Mouse (Mus musculus) megakaryocyte, embryonic 14.5 days (primary cell): ENCODE measurements around the gene Cdh26.

ENCODE experiments used
- FLI1 ChIP-seq: IDR thresholded peaks from 2 replicates; pipeline ENCODE4 v1.6.1; 2012; ENCODE audit warnings: low read length, inconsistent platforms, mixed read lengths
- GATA1 ChIP-seq: IDR thresholded peaks from 3 replicates; pipeline ENCODE4 v1.6.1; 2012; ENCODE audit warnings: mixed read lengths, low read length, inconsistent platforms, borderline replicate concordance

DNA sequence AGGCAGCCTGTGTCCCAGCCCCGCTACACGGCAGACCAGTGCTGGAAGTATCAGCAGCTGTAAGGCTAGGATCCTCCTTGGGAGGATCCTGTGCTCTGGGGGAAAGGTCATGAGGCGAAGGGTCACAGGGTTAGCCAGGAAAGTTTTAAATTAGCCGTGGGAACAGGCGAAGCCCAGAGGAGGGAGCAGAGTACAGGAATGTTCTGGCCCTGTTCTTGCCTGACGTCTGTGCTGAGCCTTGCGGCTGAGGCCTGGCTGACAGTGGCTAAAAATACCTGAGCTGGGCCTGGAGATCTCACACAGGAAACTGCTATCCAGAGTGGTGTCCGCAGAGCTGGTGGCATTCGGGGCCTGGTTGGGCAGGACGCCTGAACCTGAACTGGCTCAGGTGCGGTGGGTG lies 63.7 kb downstream of the Cdh26 start:
- TF ChIP-seq GATA1 (no peak), FLI1 (no peak)
